Mouse (Mus musculus) erythroblast, embryonic 14.5 days (primary cell): ENCODE measurements at regions not wholly inside any gene's neighbourhood (a gene's known extent, or its start where the extent isn't known, plus 50 kb on each side); places are given as distances from the start of the nearest gene placed in this dataset.

Source experiments
- GATA1 ChIP-seq: IDR thresholded peaks from 2 replicates; pipeline ENCODE4 v1.6.1; 2012; ENCODE audit warnings: low read length, inconsistent platforms, mixed read lengths
- TAL1 ChIP-seq: IDR thresholded peaks from 3 replicates; pipeline ENCODE4 v1.6.1; 2012; ENCODE audit warnings: low read length, inconsistent platforms, mixed read lengths

GRCm38 (mm10) chr15:59151506-59151905 lies 262.4 kb downstream of the Gm49356 start:
- TF ChIP-seq GATA1, result no peak
- no peak for TF ChIP-seq TAL1
